Mouse (Mus musculus) G1E (cell line): Measurements from ENCODE around the gene Ilf2. TPM values are rescaled to one million over a fixed set of nuclear protein-coding genes. Genes with fewer than 3 reads are reported as not detected.
A peak's percentile ranks its signal among the peaks of the same experiment; 100 is the strongest.

Source experiments
- ATAC-seq: 2 replicates; pipeline ENCODE4 v1.8.0; 2016; ENCODE audit warnings: mild to moderate bottlenecking; ENCODE audit not compliant: insufficient number of reproducible peaks, poor library complexity, low FRiP score, severe bottlenecking; ENCODE audit errors: extremely low read depth
- DNase-seq: peaks from one replicate; pipeline ENCODE4 v3.0.0; 2012; ENCODE audit warnings: low spot score
- H3K27me3 ChIP-seq: 2 replicates; pipeline ENCODE4 v1.6.1; 2012; ENCODE audit warnings: mild to moderate bottlenecking, low read length, inconsistent platforms; ENCODE audit not compliant: insufficient read depth
- H3K36me3 ChIP-seq: replicated peaks from 2 replicates; pipeline ENCODE3; 2012; ENCODE audit warnings: mild to moderate bottlenecking, inconsistent platforms
- H3K4me1 ChIP-seq: 2 replicates; pipeline ENCODE4 v1.6.1; 2012; ENCODE audit warnings: low read depth, low read length, inconsistent platforms, mixed read lengths; ENCODE audit not compliant: insufficient read depth
- H3K4me3 ChIP-seq: 2 replicates; pipeline ENCODE4 v1.5.1; 2012; ENCODE audit warnings: low read depth, mild to moderate bottlenecking, inconsistent platforms, low read length, moderate library complexity, mixed read lengths
- H3K9me3 ChIP-seq: replicated peaks from 2 replicates; pipeline ENCODE4 v1.6.1; 2012; ENCODE audit warnings: inconsistent platforms
- CTCF ChIP-seq: IDR thresholded peaks from 2 replicates; pipeline ENCODE4 v1.5.1; 2012; ENCODE audit warnings: low read depth, low read length, inconsistent platforms, mixed read lengths
- GATA1 ChIP-seq: IDR thresholded peaks from 2 replicates; pipeline ENCODE4 v1.6.1; 2012; ENCODE audit warnings: borderline replicate concordance, low read length, inconsistent platforms, mixed read lengths
- GATA2 ChIP-seq: IDR thresholded peaks from 2 replicates; pipeline ENCODE4 v1.6.1; 2012; ENCODE audit warnings: low read depth, low read length, inconsistent platforms, borderline replicate concordance
- POLR2AphosphoS5 ChIP-seq: IDR thresholded peaks from 2 replicates; pipeline ENCODE4 v1.6.1; 2012; ENCODE audit warnings: low read depth, low read length, inconsistent platforms; ENCODE audit not compliant: insufficient replicate concordance
- TAL1 ChIP-seq: conservative IDR thresholded peaks from 2 replicates; pipeline ENCODE4 v1.6.1; 2012; ENCODE audit warnings: low read depth, low read length, inconsistent platforms, mixed read lengths
- polyA plus RNA-seq: library from polyadenylated mRNA; stranded (reverse); fragments of >175 nt; gene quantifications from 2 replicates; pipeline ENCODE4 v1.2.3, GENCODE M21; 2012
- total RNA-seq, 2 experiments: library from RNA; stranded (forward) in 1 of 2; stranded (reverse) in 1 of 2; fragments of 200-1000 nt in 1 of 2; fragments of >200 nt in 1 of 2; fragmentation: Nextera tagmentation in 1 of 2; gene quantifications; 2 replicates each; pipeline ENCODE4 v1.2.3; 2014 to 2017

Gene Ilf2
- total and polyA plus RNA-seq, 3 experiments, result 21.3 to 181 (median 100) TPM

- DNase-seq, result peak; percentile 66
- TF ChIP-seq CTCF (no peak), TAL1 (no peak), GATA1 (no peak), GATA2 (no peak), POLR2AphosphoS5 (no peak)
- Histone ChIP-seq H3K36me3 (no peaks in the 10 kb centered on the region), H3K27me3 (peaks cover 8% of the 10 kb centered on the region), H3K9me3 (no peaks in the 10 kb centered on the region), H3K4me3 (peak overlapping the region; percentile 67), H3K4me1 (peaks cover 42% of the 10 kb centered on the region)
- ATAC-seq, result peak; percentile 90
These were observed 29.4 kb upstream of the Ilf2 start for GRCm38 (mm10) chr3:90446389-90447122.

- peaks cover 14% of the 10 kb centered on the region for H3K27me3 ChIP-seq
- DNase-seq, result no peak
- no peak for ATAC-seq
- TF ChIP-seq CTCF (no peak), GATA2 (no peak), POLR2AphosphoS5 (no peak), GATA1 (no peak), TAL1 (no peak)
- no peaks in the 10 kb centered on the region for H3K36me3 ChIP-seq
- H3K9me3 ChIP-seq, result no peaks in the 10 kb centered on the region
- peaks cover 42% of the 10 kb centered on the region for H3K4me1 ChIP-seq
- H3K4me3 ChIP-seq, result no peak overlapping the region; the same call in 1 of the 2 replicates
These were observed 28.8 kb upstream of the Ilf2 start for GRCm38 (mm10) chr3:90447123-90447494.

- no peak overlapping the region for H3K4me3 ChIP-seq
- H3K36me3 ChIP-seq, result no peaks in the 10 kb centered on the region
- no peak for ATAC-seq
- H3K9me3 ChIP-seq, result no peaks in the 10 kb centered on the region
- DNase-seq, result no peak
- H3K27me3 ChIP-seq, result peaks cover 21% of the 10 kb centered on the region
- TF ChIP-seq GATA2 (no peak), TAL1 (no peak), CTCF (no peak), POLR2AphosphoS5 (no peak), GATA1 (no peak)
- peaks cover 37% of the 10 kb centered on the region for H3K4me1 ChIP-seq
These were observed 27.3 kb upstream of the Ilf2 start for GRCm38 (mm10) chr3:90448626-90449025.

GRCm38 (mm10) chr3:90450874-90451273, 25.1 kb upstream of the Ilf2 start:
- TF ChIP-seq CTCF (no peak), TAL1 (no peak), GATA2 (no peak), POLR2AphosphoS5 (no peak), GATA1 (no peak)
- Histone ChIP-seq H3K4me1 (peaks cover 24% of the 10 kb centered on the region), H3K36me3 (no peaks in the 10 kb centered on the region), H3K27me3 (peaks cover 32% of the 10 kb centered on the region), H3K4me3 (peak overlapping the region; percentile 20; the same call in 1 of the 2 replicates), H3K9me3 (no peaks in the 10 kb centered on the region)
- ATAC-seq (no peak), DNase-seq (no peak)

GRCm38 (mm10) chr3:90451396-90452095, 24.4 kb upstream of the Ilf2 start:
- ATAC-seq, result no peak
- TF ChIP-seq POLR2AphosphoS5, result no peak
- no peak for TF ChIP-seq TAL1
- no peak for TF ChIP-seq CTCF
- no peak for TF ChIP-seq GATA2
- no peak for TF ChIP-seq GATA1
- peaks cover 18% of the 10 kb centered on the region for H3K4me1 ChIP-seq
- H3K4me3 ChIP-seq, result no peak overlapping the region
- no peak for DNase-seq
- no peaks in the 10 kb centered on the region for H3K9me3 ChIP-seq
- no peaks in the 10 kb centered on the region for H3K36me3 ChIP-seq
- peaks cover 36% of the 10 kb centered on the region for H3K27me3 ChIP-seq

- peaks cover 58% of the 10 kb centered on the region for H3K27me3 ChIP-seq
- no peaks in the 10 kb centered on the region for H3K36me3 ChIP-seq
- H3K9me3 ChIP-seq, result no peaks in the 10 kb centered on the region
- ATAC-seq, result no peak
- no peak for DNase-seq
- no peak for TF ChIP-seq CTCF
- no peak for TF ChIP-seq GATA2
- TF ChIP-seq GATA1, result no peak
- TF ChIP-seq POLR2AphosphoS5, result no peak
- no peak for TF ChIP-seq TAL1
- peaks cover 10% of the 10 kb centered on the region for H3K4me1 ChIP-seq
- H3K4me3 ChIP-seq, result no peak overlapping the region
These were observed 21.0 kb upstream of the Ilf2 start for GRCm38 (mm10) chr3:90454931-90455330.
